Mouse (Mus musculus): ENCODE data around the gene Ifna16. TPM values are rescaled to one million over a fixed set of nuclear protein-coding genes. Genes with fewer than 3 reads are reported as not detected.

Gene Ifna16
- not detected in 2 replicates for polyA plus RNA-seq (2015; fragmentation: Nextera tagmentation; extraction: Ambion mirVana)

DNA sequence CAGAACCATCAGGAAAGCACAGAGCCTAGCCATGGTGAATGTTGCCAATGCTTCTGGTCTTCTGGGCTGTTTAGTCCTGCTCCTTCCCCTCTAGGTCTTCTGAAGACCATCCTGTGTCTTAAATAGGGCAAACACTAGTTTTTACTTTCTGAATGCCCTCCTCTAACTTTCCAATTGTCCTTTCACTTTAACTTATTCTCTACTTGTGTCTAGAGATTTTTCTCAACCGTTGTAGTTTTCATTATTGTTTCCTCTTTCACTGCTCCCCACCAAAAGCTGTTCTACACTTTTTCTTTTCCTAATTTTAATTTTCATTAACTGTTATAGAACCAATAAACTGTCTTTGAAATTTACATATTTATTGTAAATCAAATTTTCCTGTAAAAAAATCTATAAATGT, at the start of gene Ifna16:
Gene Ifna16 (minus strand): TSS at position 101 of the 400 bp plus-strand sequence.
- ATAC-seq = no peak
- Histone ChIP-seq H3K9ac (replicated peaks) (no peak within 1 kb of the TSS), H3K27ac (no peak within 1 kb of the TSS), H3K4me1 (replicated peaks) (no peaks in the 10 kb centered on the region), H3K4me2 (replicated peaks) (no peak within 1 kb of the TSS), H3K4me3 (replicated peaks) (no peak within 1 kb of the TSS), H3K36me3 (no peaks in the 10 kb centered on the region), H3K9me3 (no peaks in the 10 kb centered on the region), H3K27me3 (no peaks in the 10 kb centered on the region)
- WGBS = 89% methylated on average over 1 of the region's 1 CpGs

DNA sequence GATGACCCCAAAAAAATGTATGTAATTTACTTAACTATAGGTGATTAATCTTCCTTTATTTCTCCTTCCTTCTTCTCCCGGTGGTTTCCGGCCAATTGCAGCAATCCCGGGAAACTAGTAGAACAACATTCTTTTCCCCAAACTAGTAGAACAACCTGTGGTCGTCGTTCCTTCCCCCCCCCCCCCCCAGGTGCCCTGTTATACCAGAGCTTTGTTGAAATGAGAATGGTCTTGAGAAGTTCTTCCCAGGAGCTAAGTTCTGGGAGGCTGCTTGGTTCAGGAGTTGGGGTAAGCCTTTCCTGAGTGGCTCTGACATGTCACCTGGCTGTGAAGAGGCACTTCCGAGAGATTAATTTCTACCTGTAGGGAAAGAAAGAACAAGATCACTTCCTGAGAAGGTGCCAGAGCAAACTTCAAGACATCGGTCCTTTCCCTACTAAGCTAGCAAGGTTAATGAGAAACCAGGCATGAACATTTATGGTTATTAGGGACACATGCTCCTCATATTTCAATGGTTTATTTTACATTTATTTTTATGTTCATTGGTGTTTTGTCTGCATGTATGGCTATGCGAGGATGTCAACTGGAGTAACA, 46.9 kb upstream of the Ifna16 start:
- Histone ChIP-seq H3K27me3 (no peaks in the 10 kb centered on the region), H3K4me2 (replicated peaks) (no peak overlapping the region), H3K9ac (replicated peaks) (no peak overlapping the region), H3K36me3 (peaks cover 8% of the 10 kb centered on the region), H3K9me3 (no peaks in the 10 kb centered on the region), H3K4me3 (replicated peaks) (no peak overlapping the region), H3K27ac (no peak overlapping the region), H3K4me1 (replicated peaks) (peaks cover 26% of the 10 kb centered on the region)
- WGBS = 71% methylated on average over 8 of the region's 8 CpGs
- no peak for ATAC-seq

DNA sequence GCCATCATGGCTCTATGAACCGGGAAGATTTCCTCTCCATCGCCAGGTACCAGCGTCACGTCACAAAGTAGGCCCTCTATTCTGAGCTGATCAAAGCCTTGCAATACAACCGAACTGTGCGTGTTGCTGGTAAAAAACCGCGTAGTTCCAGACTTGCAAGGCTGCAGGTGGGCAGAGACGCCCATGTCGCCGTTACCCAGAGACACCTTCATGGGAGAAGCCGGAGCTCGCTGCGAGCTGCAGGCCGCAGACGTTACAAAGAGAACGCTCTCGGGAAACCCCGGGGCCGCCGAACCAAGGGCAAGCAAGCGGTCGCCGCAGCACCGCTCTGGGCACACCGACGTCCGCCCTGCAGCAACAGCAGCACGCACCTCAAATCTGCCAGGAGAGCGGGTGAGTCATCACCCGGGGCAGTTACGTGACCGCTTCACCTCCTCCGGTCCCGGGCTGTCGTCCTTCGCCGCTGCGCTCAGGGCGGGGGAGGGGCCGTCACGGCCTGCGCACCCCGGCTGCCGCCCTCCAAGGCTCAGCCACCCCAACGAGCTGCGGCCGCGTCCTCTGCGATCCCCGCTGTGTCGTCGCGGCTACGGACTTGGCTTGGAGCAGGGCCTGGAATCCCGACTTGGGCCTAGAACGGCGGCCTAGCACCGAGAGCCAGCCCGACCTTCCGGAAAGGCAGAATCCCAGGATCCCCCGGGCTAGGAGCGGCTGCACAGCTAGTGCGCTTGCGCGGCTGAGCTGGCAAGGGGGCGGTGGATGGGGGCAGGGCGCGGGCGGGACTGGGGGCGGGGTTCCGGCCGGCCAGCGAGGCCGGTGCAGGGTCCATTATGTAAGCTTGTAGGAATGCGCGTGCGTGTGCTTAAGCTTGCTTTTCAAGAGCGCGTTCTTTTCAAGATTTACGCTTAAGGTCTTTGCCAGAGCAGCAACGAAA, 45.3 kb upstream of the Ifna16 start, which contains the start of the genes Gm26566 and Klhl9:
Gene Gm26566 (plus strand): TSS at position 15 of the 931 bp plus-strand sequence.
Gene Klhl9 (minus strand): TSS at position 675 of the 931 bp plus-strand sequence.
- under 1% methylated on average over 81 of the region's 82 CpGs for WGBS
- peak; percentile 98 for ATAC-seq
- H3K4me3 ChIP-seq (replicated peaks) = peak within 1 kb of the TSS; percentile 91
- H3K4me1 ChIP-seq (replicated peaks) = peaks cover 34% of the 10 kb centered on the region
- H3K4me2 ChIP-seq (replicated peaks) = peak within 1 kb of the TSS; percentile 94
- H3K36me3 ChIP-seq = peaks cover 12% of the 10 kb centered on the region
- peak within 1 kb of the TSS; percentile 97 for H3K27ac ChIP-seq
- H3K27me3 ChIP-seq = no peaks in the 10 kb centered on the region
- peak within 1 kb of the TSS; percentile 99 for H3K9ac ChIP-seq (replicated peaks)
- no peaks in the 10 kb centered on the region for H3K9me3 ChIP-seq

DNA sequence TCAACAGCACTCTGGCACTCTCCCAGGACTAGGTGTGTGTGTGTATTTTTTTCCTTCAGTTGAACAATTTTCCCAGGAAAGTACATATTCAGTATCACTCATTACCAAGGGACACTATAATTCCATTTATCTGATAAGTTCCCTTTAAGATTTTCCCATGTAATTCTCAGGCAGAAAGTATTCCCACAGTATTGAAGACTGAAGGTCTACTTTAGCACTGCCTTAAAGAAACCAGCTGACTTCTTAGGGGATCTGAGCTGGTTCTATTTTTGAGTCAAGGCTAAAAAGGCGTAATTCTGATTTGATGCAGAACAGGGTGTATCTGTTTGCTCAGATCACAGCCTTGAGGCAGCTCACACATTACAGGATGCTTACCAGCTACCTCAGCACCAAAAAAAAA, 42.0 kb upstream of the Ifna16 start:
- Histone ChIP-seq H3K4me3 (replicated peaks) (peak overlapping the region; percentile 33), H3K9ac (replicated peaks) (peak overlapping the region; percentile 46; the same call in 1 of the 2 replicates), H3K4me2 (replicated peaks) (peak overlapping the region; percentile 60), H3K4me1 (replicated peaks) (peaks cover 37% of the 10 kb centered on the region), H3K9me3 (no peaks in the 10 kb centered on the region), H3K27me3 (no peaks in the 10 kb centered on the region), H3K36me3 (peaks cover 40% of the 10 kb centered on the region), H3K27ac (no peak overlapping the region)
- no peak for ATAC-seq
- WGBS = 62% methylated on average over 1 of the region's 1 CpGs

DNA sequence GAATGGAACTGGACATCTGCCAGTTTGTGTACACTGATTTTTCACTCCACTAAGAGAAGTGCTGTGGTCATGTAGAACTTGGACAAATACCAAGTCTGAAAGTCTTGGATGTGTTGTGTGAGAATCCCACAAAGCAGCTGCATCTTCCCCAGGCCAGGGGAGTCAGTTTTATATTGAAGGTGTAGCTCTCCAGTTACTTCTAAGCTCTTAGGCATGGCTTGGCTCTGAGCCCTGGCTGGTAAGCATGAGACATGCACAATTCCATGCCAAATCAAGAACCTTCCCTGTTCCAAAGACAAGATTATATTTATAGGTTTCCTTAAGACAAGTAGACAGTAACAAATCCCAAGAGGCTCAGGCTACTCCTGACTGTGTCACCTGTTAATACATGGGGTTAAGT, 38.3 kb upstream of the Ifna16 start:
- no peak for ATAC-seq
- H3K27ac ChIP-seq = no peak overlapping the region
- no peak overlapping the region for H3K4me2 ChIP-seq (replicated peaks)
- H3K9ac ChIP-seq (replicated peaks) = no peak overlapping the region
- H3K36me3 ChIP-seq = peaks cover 41% of the 10 kb centered on the region
- H3K27me3 ChIP-seq = no peaks in the 10 kb centered on the region
- H3K4me3 ChIP-seq (replicated peaks) = no peak overlapping the region
- H3K9me3 ChIP-seq = no peaks in the 10 kb centered on the region
- peaks cover 22% of the 10 kb centered on the region for H3K4me1 ChIP-seq (replicated peaks)

DNA sequence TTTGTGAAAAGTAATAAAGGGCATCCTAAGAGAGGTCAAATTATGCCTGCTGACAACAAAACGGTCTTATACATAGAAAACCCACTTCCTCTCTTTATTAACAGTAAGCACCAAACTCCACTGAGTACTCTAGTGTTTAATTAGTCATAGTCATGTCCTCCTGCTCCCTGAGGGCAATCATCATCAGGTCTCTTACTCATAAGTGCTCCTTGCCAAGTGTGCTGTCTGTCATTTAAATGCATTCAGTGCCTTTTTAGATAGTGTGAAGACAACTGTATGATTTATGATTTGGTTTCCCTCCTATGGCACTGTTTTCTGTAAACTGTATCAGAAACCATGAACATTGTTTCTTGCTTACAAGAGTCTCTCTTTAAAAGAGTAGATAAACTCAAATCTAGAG, 37.6 kb upstream of the Ifna16 start:
- no peaks in the 10 kb centered on the region for H3K27me3 ChIP-seq
- H3K27ac ChIP-seq = no peak overlapping the region
- WGBS = 90% methylated on average over 1 of the region's 1 CpGs
- no peaks in the 10 kb centered on the region for H3K9me3 ChIP-seq
- peaks cover 44% of the 10 kb centered on the region for H3K36me3 ChIP-seq
- no peak overlapping the region for H3K4me3 ChIP-seq (replicated peaks)
- no peak overlapping the region for H3K4me2 ChIP-seq (replicated peaks)
- H3K4me1 ChIP-seq (replicated peaks) = peaks cover 16% of the 10 kb centered on the region
- H3K9ac ChIP-seq (replicated peaks) = no peak overlapping the region
- ATAC-seq = no peak

DNA sequence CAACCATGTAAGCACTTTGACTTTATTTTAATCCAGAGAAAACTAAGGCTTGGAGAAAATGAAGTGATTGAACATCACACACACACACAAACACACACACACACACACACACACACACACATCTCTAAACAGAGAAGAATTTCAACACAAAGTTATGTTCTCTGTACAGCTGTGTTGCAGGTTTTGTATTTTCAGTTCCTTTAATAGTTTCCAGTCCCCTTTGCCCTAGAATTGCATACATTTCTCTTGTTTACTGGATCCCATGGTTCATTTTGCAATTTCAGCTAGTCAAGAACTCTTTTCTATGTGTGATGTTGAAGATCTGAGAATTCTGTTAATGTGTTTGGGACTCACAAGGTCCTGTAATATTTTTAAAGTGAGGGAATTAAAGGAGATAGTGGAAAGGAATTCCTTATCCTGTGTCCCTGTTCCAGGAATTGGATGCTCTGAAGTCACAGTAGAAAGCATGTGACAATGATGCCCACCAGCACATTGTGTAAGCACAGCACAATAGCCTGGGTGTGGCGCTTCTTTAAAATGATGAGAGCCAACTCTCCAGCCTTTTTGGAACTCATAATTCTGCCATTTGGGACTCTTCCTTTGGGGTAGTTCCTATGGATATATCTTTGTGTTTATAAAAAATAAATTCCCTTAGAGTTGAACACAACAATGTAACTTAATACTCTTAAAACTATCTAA, 30.6 kb upstream of the Ifna16 start:
- Histone ChIP-seq H3K9ac (replicated peaks) (no peak overlapping the region), H3K36me3 (peaks cover 12% of the 10 kb centered on the region), H3K4me2 (replicated peaks) (no peak overlapping the region), H3K27me3 (no peaks in the 10 kb centered on the region), H3K9me3 (no peaks in the 10 kb centered on the region), H3K4me1 (replicated peaks) (no peaks in the 10 kb centered on the region), H3K27ac (no peak overlapping the region), H3K4me3 (replicated peaks) (no peak overlapping the region)
- no peak for ATAC-seq
- WGBS = 89% methylated on average over 1 of the region's 1 CpGs

DNA sequence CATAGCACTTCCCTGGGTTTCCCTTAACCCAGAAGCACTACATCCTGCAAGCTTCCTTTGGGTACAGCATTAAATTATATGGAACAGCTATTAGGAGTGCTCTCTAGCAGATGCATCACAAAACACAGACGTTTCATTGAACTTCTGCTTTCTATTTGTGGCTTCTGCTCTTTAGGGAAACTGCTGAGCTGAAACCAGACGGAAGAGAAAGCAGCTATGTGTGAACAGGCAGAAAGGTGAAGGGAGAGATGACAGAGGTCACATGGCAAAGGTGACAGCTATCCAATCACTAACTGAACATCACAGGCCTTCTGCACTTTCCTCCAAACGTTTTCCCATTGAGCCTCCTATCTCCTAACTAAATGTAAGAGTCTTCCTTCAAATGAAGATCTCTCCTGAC, 29.2 kb upstream of the Ifna16 start:
- H3K36me3 ChIP-seq = peaks cover 12% of the 10 kb centered on the region
- no peak overlapping the region for H3K9ac ChIP-seq (replicated peaks)
- no peak for ATAC-seq
- no peaks in the 10 kb centered on the region for H3K4me1 ChIP-seq (replicated peaks)
- H3K4me2 ChIP-seq (replicated peaks) = no peak overlapping the region
- WGBS = 48% methylated on average over 3 of the region's 3 CpGs
- no peaks in the 10 kb centered on the region for H3K27me3 ChIP-seq
- H3K27ac ChIP-seq = no peak overlapping the region
- H3K9me3 ChIP-seq = no peaks in the 10 kb centered on the region
- H3K4me3 ChIP-seq (replicated peaks) = no peak overlapping the region

DNA sequence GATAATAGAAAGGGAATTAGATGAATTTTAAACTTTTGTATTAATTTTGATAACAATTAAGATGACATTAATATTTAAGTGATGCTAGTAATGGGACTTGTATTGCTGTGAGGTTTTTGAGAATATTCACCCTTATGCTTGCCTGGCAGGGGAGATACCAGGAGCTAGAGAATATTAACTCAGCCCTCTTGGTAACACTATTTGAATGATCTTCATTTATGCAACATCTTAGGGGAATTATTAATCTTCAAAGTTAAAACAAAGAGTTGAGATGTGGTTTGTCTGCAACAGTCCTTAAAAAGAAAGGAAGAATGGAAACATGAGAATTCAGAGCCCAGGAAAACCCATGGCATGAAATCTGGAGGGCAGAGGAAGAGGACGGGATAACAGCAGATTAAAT, 22.6 kb upstream of the Ifna16 start:
- no peaks in the 10 kb centered on the region for H3K36me3 ChIP-seq
- no peak overlapping the region for H3K4me2 ChIP-seq (replicated peaks)
- no peaks in the 10 kb centered on the region for H3K4me1 ChIP-seq (replicated peaks)
- no peaks in the 10 kb centered on the region for H3K9me3 ChIP-seq
- H3K9ac ChIP-seq (replicated peaks) = no peak overlapping the region
- WGBS = 95% methylated on average over 1 of the region's 1 CpGs
- ATAC-seq = no peak
- H3K27ac ChIP-seq = no peak overlapping the region
- peaks cover 3% of the 10 kb centered on the region; the same call in 1 of the 2 replicates for H3K27me3 ChIP-seq
- no peak overlapping the region for H3K4me3 ChIP-seq (replicated peaks)

DNA sequence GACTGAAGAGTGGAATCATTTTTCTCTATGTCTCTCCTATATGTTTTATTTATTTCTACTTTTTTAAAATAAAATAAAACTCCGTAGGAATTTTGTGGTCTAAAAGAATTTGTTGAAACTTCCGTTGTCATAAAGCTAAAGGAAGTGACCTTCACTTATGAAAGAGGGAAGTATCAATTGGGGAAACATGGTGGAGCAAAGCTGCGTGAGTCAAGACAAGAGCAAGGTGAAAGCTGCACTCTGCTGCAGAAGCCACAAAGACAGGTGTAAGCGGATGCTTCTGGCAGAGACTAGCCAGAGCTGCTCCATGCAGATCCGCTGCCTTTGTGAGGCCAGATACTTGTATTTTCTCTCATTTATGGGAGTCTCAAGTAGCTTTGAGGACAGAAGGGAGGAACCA, 22.1 kb upstream of the Ifna16 start:
- no peak for ATAC-seq
- no peak overlapping the region for H3K4me3 ChIP-seq (replicated peaks)
- H3K36me3 ChIP-seq = no peaks in the 10 kb centered on the region
- no peak overlapping the region for H3K9ac ChIP-seq (replicated peaks)
- 88% methylated on average over 5 of the region's 5 CpGs for WGBS
- peaks cover 3% of the 10 kb centered on the region; the same call in 1 of the 2 replicates for H3K27me3 ChIP-seq
- no peaks in the 10 kb centered on the region for H3K9me3 ChIP-seq
- H3K4me1 ChIP-seq (replicated peaks) = no peaks in the 10 kb centered on the region
- H3K4me2 ChIP-seq (replicated peaks) = no peak overlapping the region
- H3K27ac ChIP-seq = no peak overlapping the region

DNA sequence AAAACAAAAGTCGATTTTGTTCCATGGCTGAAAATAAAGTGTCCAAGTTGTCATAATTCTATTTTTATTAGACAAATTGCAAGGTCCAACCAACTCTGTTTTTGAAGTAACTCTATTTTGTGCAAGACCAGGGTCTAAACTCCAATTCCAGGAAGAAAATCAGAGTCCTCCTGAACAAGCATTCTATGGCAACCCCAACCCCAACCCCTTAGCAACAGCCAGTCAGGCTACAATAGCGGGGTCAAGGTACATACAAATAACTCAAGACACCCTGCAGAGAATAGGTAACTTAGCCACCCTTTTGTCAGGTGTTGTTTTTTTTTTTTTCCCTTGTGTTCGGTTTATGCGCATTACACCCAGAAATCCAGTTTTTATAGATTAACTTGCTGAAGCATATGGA, 21.0 kb upstream of the Ifna16 start:
- Histone ChIP-seq H3K27ac (no peak overlapping the region), H3K4me2 (replicated peaks) (no peak overlapping the region), H3K4me3 (replicated peaks) (no peak overlapping the region), H3K36me3 (no peaks in the 10 kb centered on the region), H3K9me3 (no peaks in the 10 kb centered on the region), H3K4me1 (replicated peaks) (no peaks in the 10 kb centered on the region), H3K27me3 (peaks cover 3% of the 10 kb centered on the region; the same call in 1 of the 2 replicates), H3K9ac (replicated peaks) (no peak overlapping the region)
- ATAC-seq = no peak
- WGBS = 87% methylated on average over 4 of the region's 4 CpGs

DNA sequence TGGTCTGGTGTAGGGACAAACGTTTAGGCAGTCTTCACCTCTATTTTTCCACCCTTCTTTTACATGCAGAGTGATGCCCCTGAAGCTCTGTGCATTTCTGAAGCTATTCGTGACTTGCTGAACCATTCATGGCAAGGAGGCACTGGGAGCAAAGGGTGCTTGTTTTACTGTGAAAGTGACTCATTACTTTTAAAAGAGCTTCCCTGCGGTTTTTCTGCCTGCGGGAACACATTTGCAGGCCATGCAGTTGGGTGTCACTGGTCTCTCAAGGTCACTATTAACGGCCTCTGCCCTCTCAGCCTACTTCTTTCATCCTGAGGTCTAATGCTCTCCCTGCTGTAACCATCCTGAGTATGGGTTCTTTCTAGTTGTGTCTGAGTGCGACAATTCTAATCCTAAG, 20.4 kb upstream of the Ifna16 start:
- no peaks in the 10 kb centered on the region for H3K9me3 ChIP-seq
- H3K4me2 ChIP-seq (replicated peaks) = no peak overlapping the region
- no peak for ATAC-seq
- no peak overlapping the region for H3K27ac ChIP-seq
- 70% methylated on average over 6 of the region's 6 CpGs for WGBS
- no peaks in the 10 kb centered on the region for H3K36me3 ChIP-seq
- no peak overlapping the region for H3K4me3 ChIP-seq (replicated peaks)
- H3K4me1 ChIP-seq (replicated peaks) = no peaks in the 10 kb centered on the region
- peaks cover 3% of the 10 kb centered on the region; the same call in 1 of the 2 replicates for H3K27me3 ChIP-seq
- no peak overlapping the region for H3K9ac ChIP-seq (replicated peaks)

Data from midbrain, embryonic 13.5 days (tissue).